Mouse (Mus musculus) cerebellum, adult 8-10 months (tissue): Measurements from ENCODE around the gene Aco1.

Experiments used
- DNase-seq: peaks from one replicate; pipeline ENCODE4 v3.0.0; 2022

Gene Aco1

DNA sequence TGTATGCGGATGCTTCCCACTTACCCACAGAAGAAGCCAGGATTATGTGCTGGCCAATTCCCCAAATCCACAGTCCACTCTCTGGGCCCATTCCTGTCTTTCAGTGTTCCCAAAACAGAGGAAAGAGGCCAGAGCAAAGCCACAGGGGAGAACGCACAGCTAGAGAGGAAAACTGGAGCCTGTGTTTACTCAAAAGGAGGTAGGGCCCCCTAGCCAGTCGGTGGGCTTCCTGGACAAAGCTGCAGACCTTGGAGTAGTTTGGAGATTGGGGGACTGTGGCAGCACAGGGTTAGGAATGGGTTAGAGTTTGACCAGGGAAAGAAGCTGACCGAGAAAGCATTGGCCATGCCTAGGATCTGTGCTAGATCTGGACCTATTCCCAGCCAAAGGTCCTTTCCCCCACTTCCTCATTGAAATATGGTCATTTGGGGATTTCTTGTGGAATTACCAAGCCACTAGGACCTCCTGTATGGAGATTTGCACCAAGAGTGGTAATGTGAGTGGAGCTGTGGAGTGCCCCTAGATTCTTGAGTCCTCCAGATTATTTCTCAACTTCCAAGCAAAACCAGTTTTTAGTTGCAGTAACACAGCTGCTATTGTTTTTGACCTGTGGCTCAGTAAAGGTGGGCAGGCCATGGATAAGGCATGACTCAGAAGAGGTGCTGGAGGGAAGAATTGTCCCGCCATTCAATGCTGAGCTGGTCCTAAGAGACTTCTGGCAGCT, 14.8 kb downstream of the Aco1 start:
- no peak for DNase-seq

DNA sequence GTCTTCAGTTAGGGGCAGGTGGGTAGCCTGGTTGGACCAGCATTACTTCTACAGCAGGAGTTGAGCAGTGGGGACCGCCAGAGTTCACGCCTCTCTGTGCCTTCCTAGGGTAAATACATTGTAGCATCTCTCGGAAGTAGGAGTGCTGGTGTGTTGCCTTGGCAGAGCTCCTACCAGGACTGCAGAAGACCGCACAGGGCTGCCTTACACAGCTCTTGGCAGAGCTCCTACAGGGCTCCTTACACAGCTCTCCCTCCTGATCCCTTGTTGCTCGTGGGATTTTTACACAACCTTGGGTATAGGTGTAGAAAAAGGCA, 15.3 kb downstream of the Aco1 start:
- no peak for DNase-seq

DNA sequence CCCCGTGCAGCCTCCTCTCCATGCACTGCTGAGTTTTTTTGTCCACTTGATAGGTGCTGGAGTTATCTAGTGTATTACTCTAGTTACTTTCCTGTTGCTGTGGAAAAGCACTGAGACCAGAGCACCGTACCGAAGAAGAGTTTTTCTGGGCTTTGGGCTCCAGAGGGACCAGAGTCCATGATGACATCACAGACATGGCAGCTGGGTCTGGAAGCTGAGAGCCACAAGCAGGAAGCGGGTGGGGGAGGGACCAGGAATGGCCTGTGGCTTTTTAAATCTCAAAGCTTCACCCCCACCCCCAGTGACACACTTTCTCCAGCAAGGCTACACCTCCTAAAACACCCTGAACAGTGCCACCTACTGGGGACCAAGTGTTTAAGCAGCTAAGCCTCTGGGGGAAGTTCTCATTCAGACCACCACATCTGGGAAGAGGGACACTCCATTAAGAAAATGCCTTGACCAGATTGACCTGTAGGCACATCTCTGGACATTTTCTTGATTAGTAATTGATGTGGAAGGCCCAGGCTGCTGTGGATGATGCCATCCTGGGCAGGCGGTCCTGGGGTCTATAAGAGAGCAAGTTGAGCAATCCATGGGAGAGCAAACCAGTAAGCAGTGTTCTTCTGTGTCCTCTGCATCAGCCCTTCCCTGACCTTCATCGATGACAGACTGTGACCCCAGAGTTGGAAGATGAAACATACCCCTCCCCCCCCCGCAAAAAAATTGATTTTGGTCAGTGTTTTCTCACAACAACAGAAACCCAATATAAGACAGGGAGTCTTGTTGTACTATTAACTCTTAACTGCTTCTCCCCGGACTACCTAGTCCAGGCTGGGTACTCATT, 17.9 kb downstream of the Aco1 start:
- DNase-seq = no peak

DNA sequence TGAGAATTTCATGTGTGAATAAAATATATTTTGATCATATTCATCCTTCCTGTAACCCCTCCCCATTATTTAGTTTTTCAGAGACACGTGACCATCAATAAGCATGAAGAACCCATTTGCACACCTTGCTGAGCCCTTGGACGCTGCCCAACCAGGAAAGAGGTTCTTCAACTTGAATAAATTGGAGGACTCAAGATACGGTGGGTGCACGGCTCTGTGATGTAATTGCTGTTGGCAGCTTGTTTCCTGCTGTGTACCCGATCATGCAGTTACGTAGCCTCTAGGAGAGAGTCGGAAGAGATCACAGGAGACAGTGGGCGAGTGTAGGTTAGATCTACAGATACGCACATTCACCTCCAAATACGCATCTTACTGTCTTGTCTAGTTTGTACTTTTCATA, 20.8 kb downstream of the Aco1 start:
- no peak for DNase-seq

DNA sequence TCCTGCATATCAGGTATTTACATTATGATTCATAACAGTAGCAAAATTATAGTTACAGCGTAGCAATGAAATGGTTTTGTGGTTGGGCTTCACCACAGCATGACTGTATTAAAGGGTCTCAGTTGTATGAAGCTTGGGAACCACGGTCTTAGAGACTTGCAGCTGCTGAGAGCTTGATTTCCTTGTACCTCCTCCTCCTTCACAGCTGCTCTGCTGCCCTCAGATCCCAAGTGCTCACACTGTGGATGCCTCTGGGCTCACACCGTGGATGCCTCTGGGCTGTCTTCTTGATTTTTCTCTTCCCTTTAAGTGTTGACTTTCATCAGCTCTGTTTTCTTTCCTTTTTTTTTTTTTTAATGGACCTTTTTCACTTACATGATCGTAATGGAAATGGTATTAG, 28.6 kb downstream of the Aco1 start:
- no peak for DNase-seq

DNA sequence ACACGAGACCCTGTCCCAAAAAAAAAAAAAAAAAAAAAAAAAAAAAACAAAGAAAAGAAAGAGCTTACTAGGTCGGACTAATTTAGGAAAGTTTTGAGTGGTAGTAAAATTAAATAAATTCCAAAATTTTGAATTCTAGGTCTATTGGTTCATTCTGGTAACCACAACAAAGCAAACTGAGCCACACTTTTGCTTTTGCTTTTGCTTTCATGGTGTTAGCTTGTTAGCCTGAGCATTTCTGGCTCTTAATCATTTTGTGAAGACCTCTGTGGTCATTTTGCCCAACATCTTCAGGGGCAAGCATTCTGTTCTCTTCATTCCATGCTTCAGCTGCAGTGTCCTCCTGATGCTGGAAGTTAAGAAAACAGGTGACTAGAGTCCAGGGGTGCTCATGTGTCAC, 29.5 kb downstream of the Aco1 start:
- DNase-seq = no peak

DNA sequence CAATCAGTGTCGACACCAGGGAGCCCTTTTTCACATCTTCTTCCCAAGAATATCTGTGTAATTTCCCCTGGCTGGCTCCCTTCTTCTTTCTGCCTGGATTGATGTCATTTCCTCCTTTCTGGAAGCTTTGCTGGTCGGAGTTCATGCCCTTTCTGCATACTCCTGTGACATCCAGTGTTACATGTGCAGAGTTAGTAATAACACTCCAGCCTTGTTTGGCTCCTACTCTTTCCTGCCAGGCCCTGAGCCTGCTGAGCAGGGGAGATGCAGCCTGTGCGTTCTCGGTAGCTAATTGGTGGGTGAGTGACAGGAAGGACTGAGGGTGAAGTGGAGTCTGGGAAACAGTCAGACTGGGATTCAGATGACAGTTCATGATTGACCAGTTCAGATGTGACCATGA, 31.4 kb downstream of the Aco1 start:
- DNase-seq = no peak

DNA sequence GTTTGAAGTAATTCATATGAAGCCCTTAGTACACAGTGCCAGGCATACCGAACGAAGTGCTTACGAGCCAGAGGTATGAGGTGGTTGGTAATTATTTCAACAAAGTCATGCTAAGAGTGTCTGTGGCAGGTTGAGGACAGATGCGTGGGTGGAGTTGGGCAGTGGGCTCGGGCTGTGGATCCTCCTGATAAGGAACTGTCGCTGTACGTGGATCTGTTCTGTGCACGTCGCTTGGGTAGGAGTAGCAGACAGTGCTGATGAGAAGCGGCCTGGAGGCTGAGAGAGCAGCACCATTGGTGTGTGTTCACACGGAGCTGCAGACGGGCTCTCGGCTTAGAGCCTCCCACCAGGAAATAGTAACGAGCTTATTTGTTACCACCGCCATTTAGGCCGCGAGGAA, 35.7 kb downstream of the Aco1 start:
- no peak for DNase-seq

DNA sequence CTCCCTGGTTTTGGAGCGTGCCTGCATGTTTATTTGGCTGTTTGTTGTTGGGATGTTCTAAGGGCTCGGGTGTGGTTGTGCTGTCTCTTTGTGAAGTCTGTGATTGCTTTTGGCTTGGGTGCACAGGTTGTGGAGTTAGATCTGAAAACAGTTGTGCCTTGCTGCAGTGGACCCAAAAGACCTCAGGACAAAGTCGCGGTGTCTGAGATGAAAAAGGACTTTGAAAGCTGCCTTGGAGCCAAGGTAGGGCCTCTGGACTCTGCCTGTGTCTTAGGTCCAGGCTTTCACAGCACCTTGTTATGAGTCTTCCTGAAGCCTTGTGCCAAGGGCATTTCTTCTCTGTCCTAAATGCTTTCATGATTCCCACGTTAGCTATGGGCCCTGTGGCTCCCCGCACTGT, 37.2 kb downstream of the Aco1 start:
- no peak for DNase-seq

DNA sequence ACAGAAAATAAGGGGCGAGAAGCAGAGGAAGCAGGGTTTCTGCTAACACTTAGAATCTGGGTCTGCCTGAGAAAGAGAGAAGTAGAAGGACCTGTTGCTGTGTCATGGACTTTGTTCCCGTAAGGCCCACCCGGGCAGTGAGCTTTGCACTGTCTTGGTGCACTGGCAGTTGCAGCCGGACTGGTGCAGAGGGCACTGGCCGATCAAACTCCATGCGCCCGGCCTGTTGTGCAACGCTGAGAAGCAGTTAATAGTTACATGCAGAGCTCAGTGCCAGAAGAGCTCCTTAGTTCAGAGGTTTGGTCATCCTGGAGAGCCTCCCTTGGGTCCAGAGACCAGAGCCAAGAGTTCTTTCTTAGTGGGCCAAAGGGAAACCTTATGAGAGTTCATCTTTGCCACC, 38.8 kb downstream of the Aco1 start:
- DNase-seq = no peak

DNA sequence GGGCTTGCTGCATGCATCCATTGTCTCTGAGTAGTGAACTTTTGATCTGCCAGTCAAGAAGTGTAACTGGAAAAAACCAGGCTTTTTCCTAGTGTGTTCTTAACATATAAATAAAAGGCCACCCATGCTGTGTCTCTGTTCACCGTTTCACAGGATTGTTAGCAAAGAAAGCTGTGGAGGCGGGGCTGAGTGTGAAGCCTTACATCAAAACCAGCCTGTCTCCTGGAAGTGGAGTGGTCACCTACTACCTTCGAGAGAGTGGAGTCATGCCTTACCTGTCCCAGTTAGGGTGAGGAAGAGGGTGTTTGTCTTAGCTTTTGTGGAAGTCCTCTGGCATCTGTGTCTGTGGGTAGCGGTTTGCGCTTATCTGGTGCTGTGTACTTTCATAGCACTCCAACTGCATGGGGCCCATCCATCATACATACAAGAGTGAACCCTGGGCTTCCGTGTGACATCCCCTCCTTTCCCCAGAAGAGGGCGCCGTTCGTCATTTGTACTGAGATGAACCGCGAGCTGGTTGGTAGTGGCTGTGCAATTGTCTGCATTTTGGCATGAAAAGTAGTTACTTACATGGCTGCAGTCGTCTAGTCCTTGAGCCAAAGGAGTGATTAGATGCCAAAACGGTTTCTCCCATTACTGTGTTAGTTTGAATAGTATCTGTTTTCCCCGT, 39.9 kb downstream of the Aco1 start:
- peak; percentile 38 for DNase-seq

DNA sequence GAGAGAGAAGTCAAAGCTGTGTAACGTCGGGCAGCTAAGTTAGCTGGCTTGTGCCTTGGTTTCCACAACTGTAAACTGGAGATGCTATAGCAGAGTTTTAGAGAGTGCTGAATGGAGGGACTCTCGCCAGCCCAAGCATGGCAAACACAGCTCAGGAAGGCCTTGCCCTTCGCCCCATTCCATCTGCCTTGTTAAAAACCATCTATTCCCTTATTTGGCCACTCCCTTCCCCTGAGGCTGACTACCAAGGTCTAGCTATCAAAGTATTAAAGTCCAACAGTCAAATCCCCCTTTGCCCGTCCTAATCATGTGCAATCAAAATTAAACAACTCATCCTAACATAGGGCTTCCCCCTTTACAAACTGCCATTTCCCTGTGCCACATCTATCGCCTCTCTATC, 40.9 kb downstream of the Aco1 start:
- DNase-seq = no peak

DNA sequence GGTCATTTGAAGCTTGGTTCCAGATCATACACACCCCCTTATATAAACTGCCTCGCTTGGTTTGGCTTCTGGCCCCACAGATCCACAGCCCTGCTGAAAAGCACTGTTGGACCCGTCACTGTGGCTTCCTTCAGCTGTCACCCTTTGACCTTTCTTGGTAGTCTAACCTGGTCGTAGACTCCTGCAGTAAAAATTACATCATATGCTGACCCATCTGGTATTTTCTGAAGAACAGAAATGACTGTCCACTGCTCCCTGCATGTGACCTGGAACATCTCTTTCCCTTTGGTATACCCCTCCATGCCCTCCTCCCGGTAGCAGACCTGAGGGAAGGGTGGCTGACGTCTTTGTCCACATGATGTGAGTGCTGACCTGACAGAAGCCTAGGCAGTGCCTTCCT, 41.6 kb downstream of the Aco1 start:
- DNase-seq = no peak

DNA sequence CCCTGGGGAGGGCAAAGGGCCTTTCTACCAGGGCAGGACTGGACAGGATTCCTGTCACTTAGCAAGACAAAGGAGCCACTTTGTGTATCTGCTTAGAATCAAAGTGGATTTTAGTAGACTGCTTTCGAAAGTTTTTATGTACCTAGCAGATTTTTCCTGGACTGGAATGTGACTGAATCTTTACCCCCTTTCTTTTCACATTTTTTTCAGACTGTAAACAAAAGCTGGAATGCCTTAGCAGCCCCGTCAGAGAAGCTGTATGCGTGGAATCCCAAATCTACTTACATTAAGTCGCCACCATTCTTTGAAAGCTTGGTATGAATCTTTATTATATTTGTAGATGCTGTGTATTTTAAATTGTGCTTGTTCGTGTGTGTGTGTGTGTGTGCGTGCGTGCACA, 45.1 kb downstream of the Aco1 start:
- no peak for DNase-seq

DNA sequence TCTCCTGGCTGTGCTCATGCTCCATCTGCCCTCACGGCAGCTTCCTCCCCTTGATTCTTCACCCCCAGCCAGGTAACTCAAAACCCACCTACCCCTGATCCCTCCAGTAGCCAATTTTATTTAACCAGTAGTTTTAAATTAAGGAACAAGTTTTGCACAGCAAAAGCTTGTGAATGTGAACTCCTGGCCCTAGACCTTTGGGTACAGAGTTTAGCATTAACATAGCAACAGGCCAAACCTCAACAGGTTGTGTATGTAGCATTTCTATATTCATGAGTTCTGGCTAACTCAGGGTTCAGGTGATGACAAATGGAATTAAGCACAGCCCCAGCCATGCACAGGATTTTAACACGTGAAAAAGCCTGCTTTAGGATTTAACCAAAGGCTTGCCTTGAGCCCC, 49.4 kb downstream of the Aco1 start:
- no peak for DNase-seq

DNA sequence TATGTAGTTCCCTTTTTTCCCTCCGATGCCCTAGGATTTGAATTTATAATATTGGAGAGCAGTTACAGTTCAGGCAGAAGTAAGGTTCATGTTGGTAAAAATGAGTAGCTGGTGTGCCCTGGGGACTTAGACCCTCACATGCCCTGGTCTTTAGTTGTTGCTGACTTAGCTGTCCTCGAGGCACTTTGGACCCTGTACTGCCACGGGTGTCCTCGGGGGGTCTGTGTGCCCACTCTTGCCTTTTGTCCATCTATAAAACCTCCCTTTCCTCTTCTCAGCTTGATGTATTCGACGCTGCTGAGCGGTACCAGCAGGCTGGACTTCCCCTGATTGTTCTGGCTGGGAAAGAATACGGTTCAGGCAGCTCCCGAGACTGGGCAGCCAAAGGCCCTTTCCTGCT, 50.6 kb downstream of the Aco1 start:
- DNase-seq = no peak

DNA sequence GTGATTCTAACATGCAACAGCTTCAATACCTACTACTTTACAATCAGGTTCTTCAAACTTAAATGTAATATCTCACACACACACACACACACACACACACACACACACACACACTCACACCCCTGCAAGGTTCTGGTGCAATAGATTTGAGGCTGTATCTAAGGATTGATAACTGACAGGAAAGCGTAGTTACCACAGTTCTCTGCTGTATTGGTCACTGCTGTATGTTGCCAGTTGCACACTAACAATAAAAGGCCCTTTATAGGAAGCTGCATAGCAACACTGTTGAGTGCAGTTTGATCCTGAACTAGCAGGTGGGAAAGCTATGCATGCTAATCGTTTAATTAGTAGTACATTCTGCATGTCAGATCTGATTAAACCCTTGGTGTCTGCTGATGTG, 52.5 kb downstream of the Aco1 start:
- DNase-seq = no peak

DNA sequence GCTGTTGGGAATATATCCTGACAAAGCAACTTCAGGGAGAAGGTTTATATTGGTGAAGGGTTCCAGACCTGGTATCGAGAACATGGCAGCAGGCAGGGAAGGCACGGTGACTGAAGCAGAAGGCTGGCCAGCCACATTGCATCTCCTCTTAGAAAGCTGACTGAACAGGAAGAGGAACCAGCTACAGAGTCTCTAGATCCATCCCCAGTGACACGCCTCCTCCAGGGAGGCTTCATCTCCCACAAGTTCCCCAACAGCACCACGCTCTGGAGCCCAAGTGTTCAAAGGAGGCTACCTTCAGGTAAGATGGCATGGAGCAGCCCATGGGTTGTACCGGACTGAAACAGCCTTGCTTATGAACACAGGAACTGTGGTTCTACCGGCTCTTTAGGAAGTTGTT, 59.3 kb downstream of the Aco1 start:
- DNase-seq = no peak

DNA sequence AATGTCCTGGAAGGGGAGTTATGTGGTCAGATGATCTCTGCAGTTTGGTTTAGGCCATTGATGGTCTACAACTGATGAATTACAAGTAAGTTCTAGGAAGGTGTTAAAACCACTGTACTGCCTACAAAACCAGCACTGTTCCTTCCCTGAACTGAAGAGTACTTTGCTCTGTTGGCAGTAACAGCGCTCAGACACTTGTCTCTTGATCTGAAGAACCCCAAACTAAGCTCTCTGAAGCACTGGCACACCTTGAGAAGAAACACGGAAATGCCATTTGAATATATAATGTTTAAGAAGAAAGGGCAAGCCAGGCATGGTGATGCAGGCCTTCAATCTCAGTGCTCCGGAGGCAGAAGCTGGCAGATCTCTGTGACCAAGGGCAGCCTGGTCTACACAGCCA, 61.5 kb downstream of the Aco1 start:
- no peak for DNase-seq

DNA sequence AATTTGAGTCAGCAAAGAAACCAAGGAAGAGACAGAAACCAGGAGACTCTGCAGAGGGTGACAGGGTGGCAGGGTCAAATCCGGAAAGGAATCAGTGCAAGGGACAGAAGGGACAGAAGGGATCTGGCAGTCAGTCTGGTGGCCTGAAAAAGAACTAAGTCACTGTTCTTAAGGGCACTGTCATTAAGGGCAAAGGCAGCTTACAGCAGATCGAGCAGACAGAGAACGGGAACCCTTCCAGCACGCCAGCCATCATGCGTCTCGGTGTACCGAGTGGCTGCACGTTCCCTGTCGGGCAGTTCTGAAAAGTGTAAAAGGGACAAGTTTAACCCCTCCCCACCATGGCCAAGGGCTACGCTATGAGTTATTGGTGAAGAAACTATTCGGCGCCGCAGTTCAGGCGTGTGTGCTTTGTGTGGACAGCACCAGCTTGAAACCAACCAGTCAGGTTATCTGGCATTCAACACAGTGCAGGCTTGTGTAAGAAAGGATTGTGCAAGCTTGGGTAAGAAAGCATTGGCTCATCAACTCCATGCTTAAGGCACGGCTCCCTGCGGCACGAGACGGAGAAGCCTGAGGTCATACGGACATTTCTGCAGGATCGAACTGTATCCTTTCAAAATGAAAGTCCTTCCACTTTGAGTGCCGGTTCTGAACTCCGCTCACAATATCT, 62.5 kb downstream of the Aco1 start:
- no peak for DNase-seq

DNA sequence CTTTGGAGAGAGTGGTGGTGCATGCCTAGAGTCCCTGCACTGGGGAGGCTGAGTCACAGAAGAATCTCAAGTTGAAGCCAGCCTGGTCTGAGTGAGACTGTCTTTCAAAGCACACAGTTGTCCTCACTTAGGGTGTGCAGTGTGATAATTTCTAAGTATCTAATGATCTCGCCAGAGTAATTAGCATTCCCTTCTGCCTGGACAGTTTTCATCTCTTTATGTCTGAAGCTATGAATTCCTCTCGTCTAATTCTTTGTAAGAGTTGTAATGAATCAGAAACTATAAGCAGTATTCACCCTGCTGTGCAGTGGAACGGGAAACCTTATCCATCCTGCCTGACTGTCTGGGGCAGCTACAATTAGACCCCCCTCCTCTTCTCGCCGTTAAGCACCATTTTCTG, 64.8 kb downstream of the Aco1 start:
- DNase-seq = no peak

DNA sequence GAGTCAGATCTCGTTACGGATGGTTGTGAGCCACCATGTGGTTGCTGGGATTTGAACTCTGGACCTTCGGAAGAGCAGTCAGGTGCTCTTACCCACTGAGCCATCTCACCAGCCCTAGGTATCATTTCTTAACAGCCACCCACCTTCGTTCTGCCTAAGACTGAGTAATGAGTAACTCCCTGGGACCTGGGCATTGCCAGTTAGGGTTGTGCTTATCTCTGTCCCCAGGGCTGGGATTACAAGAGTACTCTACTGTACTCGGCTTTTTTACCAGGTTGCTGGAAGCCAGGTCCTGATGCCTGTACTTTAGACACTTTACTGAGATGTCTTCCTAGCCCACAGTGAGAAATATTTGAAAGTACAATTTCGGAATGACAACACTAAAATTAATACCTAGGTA, 69.3 kb downstream of the Aco1 start:
- DNase-seq = no peak

DNA sequence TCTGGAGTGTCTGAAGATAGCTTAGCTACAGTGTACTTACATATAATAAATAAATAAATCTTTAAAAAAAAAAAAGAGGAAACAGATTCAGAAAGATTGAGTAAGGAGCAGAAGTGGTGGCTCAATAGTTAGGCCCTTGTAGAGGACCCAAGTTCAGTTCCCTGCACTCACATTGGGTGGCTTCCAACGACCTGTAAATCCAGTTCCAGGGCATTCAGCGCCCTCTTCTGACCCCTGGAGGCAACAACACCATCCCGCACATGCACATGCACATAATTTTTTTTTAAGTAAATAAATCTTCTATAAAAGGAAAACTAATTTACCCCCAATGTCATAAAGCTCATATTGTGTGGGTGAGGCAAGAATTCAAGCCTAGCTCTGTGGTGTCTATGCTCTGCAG, 75.0 kb downstream of the Aco1 start:
- no peak for DNase-seq

DNA sequence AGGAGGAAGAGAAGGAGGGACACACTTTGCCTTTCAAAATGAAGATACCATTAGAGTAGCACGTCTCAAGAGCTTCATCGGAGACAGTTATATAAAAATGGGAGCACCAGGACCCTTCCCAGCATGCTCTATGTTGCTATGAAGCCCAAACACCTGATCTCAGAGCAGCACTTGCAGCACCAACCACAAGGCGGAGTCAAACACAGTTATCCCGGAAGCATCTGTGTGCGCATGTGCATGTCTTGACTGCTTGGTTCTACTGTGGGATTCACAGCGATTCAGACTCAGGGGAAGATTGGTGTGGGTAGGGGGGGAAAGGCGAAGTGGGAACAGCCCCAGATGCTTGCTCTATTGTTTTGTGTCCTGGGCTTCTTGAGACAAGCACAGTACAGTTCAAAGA, 75.5 kb downstream of the Aco1 start:
- no peak for DNase-seq
